Mouse (Mus musculus) spleen, embryonic (tissue): ENCODE results near the gene Mettl25.

Source experiments
- CTCF ChIA-PET: fragments of 350-600 bp; sonication (Branson Sonifier 250); formaldehyde crosslinking; loops from one replicate; lab custom pipeline; 2022; lab: Charles Lee

The Mettl25 gene

DNA sequence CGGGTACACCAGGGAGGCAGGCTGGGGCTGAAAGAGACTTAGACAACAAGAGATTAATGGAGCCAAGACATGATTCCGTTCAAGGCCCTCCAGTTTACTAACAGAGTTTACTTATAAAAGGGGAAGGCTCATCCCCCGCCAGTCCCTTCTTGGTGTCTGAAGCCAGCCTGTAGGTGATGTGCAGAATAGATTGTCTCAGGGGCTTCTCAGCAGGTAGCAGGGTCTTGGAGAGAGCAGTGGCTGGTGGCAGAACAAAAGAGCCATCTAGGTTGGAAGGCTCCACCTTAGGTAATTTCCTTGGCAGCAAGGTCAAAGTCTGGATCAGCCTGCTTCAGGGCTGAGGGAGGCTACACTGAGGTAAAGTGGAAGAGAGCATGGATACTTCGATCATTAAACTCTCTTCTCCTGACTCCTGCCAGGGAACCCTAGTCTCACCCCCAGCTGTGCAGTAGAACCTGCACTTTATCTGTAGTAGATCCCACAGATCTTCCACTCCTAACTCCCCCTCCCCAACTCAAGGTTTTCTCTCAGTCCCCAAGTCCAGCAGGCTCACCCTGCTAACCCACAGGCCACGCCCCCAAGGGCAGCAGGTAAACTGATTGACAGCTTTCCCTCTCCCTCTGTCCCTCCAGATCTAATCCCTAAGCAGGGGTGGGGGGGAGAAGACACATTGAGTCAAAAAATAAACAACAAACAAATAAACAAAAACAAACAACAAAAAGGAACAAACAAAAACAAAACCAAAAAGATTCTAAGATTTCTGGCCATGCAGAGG, 87.2 kb downstream of the Mettl25 start:
- CTCF ChIA-PET = no interaction called here

DNA sequence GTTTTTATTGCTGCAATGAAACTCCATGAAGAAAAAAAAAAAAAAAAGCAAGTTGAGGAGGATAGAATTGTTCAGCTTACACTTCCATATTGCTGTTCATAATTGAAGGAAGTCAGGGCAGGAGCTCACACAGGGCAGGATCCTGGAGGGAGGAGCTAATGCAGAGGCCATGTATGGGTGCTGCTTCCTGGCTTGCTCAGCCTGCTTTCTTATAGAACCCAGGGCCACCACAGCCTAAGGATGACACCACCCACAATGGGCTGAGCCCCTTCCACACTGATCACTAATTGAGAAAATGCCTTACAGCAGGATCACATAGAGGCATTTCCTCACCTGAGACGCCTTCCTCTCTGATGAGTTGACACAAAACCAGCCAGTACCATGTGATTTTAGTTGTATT, 95.2 kb downstream of the Mettl25 start:
- CTCF ChIA-PET = interaction anchor here (0.7 kb wide), 1 partner anchor 121 kb away, joined by 5 read pairs; no protein-coding TSS in a partner anchor

GRCm38 (mm10) chr10:105741736-105742135, 99.4 kb downstream of the Mettl25 start:
- CTCF ChIA-PET = no interaction called here

- CTCF ChIA-PET = no interaction called here
Observed at GRCm38 (mm10) chr10:105738942-105739341, 102.2 kb downstream of the Mettl25 start.

DNA sequence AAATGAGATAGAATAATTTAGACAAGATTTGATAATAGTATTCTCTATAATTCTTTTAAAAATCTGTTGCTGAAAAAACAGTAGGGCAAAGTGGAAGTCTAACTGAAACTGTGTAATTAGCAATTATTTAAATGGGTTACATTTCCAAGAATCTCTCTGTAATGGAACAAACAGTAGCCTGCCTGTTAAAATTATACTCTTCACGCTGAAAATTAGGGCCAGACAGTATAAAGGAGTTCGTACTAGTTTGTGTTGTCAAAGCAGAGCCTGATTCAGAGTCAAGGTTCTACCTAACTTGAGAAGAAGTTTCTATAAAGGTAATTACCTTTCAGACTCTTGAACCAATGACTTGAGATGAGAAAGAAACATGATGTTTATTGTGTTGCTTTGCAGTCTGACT, 113.4 kb downstream of the Mettl25 start:
- CTCF ChIA-PET = no interaction called here

- CTCF ChIA-PET = no interaction called here
Observed at GRCm38 (mm10) chr10:105727353-105727752, 113.8 kb downstream of the Mettl25 start.

DNA sequence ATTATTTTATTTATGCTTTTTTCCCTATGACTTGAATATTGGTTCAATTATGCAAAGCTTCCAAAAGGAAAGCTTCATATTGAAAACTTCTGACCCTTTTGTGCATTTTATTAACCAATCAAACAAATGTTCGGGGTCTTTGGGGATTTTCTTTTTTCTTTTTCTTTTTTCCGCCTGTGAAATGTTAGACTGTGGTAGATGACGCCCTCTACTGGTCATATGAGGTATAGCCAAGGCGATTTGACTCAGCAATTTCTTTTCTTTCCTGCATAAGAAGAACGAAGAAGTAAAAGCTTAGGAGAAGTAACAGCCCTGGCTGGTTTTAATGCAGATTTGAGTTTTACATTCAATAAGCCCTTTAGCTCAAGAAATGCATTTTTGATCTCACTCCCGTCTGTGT, 126.3 kb downstream of the Mettl25 start:
- CTCF ChIA-PET = no interaction called here

DNA sequence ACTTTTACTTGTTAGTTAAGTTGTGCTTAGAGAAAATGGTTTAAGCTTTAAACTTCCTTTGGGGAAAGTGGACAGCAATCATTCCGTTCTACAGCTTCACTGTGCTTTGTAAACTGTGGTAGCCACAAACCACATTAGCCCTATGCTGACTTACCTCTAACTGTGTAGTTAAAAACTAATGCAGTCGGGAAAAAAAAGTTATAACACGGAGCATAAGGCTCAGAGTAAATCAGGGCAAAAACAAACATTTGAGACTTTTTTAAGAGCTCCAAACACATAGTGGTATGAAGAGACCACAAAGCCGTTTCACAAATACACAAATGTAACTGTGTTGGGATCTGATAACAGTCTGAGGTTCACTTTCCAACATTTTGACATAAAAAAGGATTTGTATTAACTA, 126.8 kb downstream of the Mettl25 start:
- CTCF ChIA-PET = no interaction called here

DNA sequence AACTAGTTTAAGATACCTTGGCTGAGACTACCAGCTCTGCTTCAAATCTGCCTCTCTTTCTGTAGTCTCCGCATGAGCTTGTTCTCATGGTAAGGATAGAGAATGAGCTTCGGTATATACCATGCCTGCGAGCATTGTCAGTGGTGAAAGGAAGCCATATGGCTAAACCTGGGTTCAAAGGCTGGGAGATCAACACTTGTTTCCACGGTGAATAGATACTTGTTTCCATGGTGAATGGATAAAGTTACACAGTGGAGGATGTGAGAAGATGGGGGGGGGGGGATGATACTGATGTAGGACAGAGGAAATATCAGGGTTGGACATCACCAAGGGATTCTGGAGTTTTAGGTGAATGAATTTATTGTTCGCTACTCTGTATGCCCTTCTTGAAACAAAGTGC, 128.0 kb downstream of the Mettl25 start:
- CTCF ChIA-PET = no interaction called here
